Mouse (Mus musculus) MEL (cell line): ENCODE measurements around the gene Trim41. TPM values are rescaled to one million over a fixed set of nuclear protein-coding genes. Genes with fewer than 3 reads are reported as not detected.

ENCODE experiments used
- DNase-seq: peaks from one replicate; pipeline ENCODE4 v3.0.0; 2011; ENCODE audit warnings: low read depth, low spot score
- H3K27ac ChIP-seq: 2 replicates; pipeline ENCODE4 v1.5.1; 2012; ENCODE audit warnings: low read depth, mild to moderate bottlenecking, control low read depth, low read length, moderate library complexity; ENCODE audit not compliant: control insufficient read depth
- H3K27me3 ChIP-seq, 2 experiments: fragments of 150-350 bp in 1 of 2; sonication (generic) in 1 of 2; 2 replicates each; pipeline ENCODE4 v1.6.1; 2012; ENCODE audit warnings: low read length in 2 of 2, mild to moderate bottlenecking in 2 of 2, improper control_type of control experiment in 1 of 2, moderate library complexity in 1 of 2; ENCODE audit not compliant: insufficient read depth in 2 of 2, control insufficient read depth in 1 of 2
- H3K36me3 ChIP-seq, 2 experiments: 2 replicates each; pipeline ENCODE4 v1.6.1; 2012 to 2014; ENCODE audit warnings: low read length in 2 of 2, improper control_type of control experiment in 1 of 2, inconsistent platforms in 1 of 2, mild to moderate bottlenecking in 1 of 2; ENCODE audit not compliant: insufficient read depth in 2 of 2, control insufficient read depth in 1 of 2
- H3K4me1 ChIP-seq, 2 experiments: fragments of 150-350 bp in 1 of 2; sonication (generic) in 1 of 2; 2 replicates each; pipeline ENCODE4 v1.6.1; 2012; ENCODE audit warnings: low read length in 2 of 2, improper control_type of control experiment in 1 of 2, mild to moderate bottlenecking in 1 of 2; ENCODE audit not compliant: insufficient read depth in 2 of 2, control insufficient read depth in 1 of 2
- H3K4me3 ChIP-seq, 2 experiments: fragments of 150-350 bp in 1 of 2; sonication (generic) in 1 of 2; 2 replicates each; pipeline ENCODE4 v1.5.1; 2012; ENCODE audit warnings: low read depth in 2 of 2, low read length in 2 of 2, mild to moderate bottlenecking in 2 of 2, moderate library complexity in 2 of 2, control low read depth in 1 of 2, improper control_type of control experiment in 1 of 2; ENCODE audit not compliant: control insufficient read depth in 1 of 2, insufficient read depth in 1 of 2
- H3K79me2 ChIP-seq: 2 replicates; pipeline ENCODE4 v1.6.1; 2012; ENCODE audit warnings: mild to moderate bottlenecking, low read length, moderate library complexity; ENCODE audit not compliant: control insufficient read depth, poor library complexity, insufficient read depth
- H3K9ac ChIP-seq: 2 replicates; pipeline ENCODE4 v1.6.1; 2012; ENCODE audit warnings: low read depth, mild to moderate bottlenecking, control low read depth, low read length, moderate library complexity; ENCODE audit not compliant: control insufficient read depth, poor library complexity, severe bottlenecking
- H3K9me3 ChIP-seq: fragments of 150-350 bp; sonication (generic); replicated peaks from 2 replicates; pipeline ENCODE4 v1.6.1; 2012; ENCODE audit warnings: mild to moderate bottlenecking, low read length, improper control_type of control experiment, moderate library complexity; ENCODE audit not compliant: insufficient read depth
- CHD1 ChIP-seq: IDR thresholded peaks from 2 replicates; pipeline ENCODE4 v1.6.1; 2012; ENCODE audit warnings: low read depth, mild to moderate bottlenecking, inconsistent platforms, low read length, improper control_type of control experiment
- CHD2 ChIP-seq: IDR thresholded peaks from 2 replicates; pipeline ENCODE4 v1.6.1; 2011; ENCODE audit warnings: low read length, improper control_type of control experiment
- CTCF ChIP-seq, 3 experiments: IDR thresholded peaks in 2 of 3; conservative IDR thresholded peaks in 1 of 3; 2 replicates each; pipeline ENCODE4 v1.5.1; 2011 to 2012; ENCODE audit warnings: low read length in 3 of 3, low read depth in 2 of 3, mild to moderate bottlenecking in 2 of 3, improper control_type of control experiment in 1 of 3, inconsistent platforms in 1 of 3, mixed read lengths in 1 of 3, moderate library complexity in 1 of 3; ENCODE audit not compliant: control insufficient read depth in 1 of 3, insufficient read depth in 1 of 3, poor library complexity in 1 of 3, severe bottlenecking in 1 of 3
- E2F4 ChIP-seq: IDR thresholded peaks from 2 replicates; pipeline ENCODE4 v1.6.1; 2011; ENCODE audit warnings: low read depth, low read length, improper control_type of control experiment, borderline replicate concordance
- ELF1 ChIP-seq: IDR thresholded peaks from 2 replicates; pipeline ENCODE4 v1.6.1; 2014; ENCODE audit warnings: low read depth, mild to moderate bottlenecking, inconsistent platforms, low read length, improper control_type of control experiment, moderate library complexity
- EP300 ChIP-seq, 2 experiments: IDR thresholded peaks; 2 replicates each; pipeline ENCODE4 v1.6.1; 2011; ENCODE audit warnings: improper control_type of control experiment in 2 of 2, low read length in 2 of 2, low read depth in 1 of 2, mild to moderate bottlenecking in 1 of 2
- ETS1 ChIP-seq: IDR thresholded peaks from 2 replicates; pipeline ENCODE4 v1.6.1; 2012; ENCODE audit warnings: low read depth, mild to moderate bottlenecking, inconsistent platforms, low read length, improper control_type of control experiment, moderate library complexity
- GABPA ChIP-seq: IDR thresholded peaks from 2 replicates; pipeline ENCODE4 v1.6.1; 2012; ENCODE audit warnings: low read depth, mild to moderate bottlenecking, inconsistent platforms, low read length, improper control_type of control experiment, moderate library complexity
- GATA1 ChIP-seq: IDR thresholded peaks from 2 replicates; pipeline ENCODE4 v1.6.1; 2011; ENCODE audit warnings: low read depth, low read length, improper control_type of control experiment
- JUND ChIP-seq: IDR thresholded peaks from 2 replicates; pipeline ENCODE4 v1.6.1; 2011; ENCODE audit warnings: low read depth, mild to moderate bottlenecking, improper control_type of control experiment, low read length
- MAFK ChIP-seq: IDR thresholded peaks from 2 replicates; pipeline ENCODE4 v1.6.1; 2011; ENCODE audit warnings: low read depth, mild to moderate bottlenecking, low read length, improper control_type of control experiment, borderline replicate concordance
- MEF2A ChIP-seq: IDR thresholded peaks from 2 replicates; pipeline ENCODE4 v1.6.1; 2014; ENCODE audit warnings: low read depth, mild to moderate bottlenecking, inconsistent platforms, low read length, improper control_type of control experiment; ENCODE audit not compliant: poor library complexity, insufficient replicate concordance, severe bottlenecking; ENCODE audit errors: extremely low read depth
- MXI1 ChIP-seq: IDR thresholded peaks from 2 replicates; pipeline ENCODE4 v1.6.1; 2011; ENCODE audit warnings: mild to moderate bottlenecking, low read depth, low read length, improper control_type of control experiment
- MYB ChIP-seq: IDR thresholded peaks from 2 replicates; pipeline ENCODE4 v1.6.1; 2011; ENCODE audit warnings: mild to moderate bottlenecking, low read depth, low read length, improper control_type of control experiment
- MYC ChIP-seq: IDR thresholded peaks from 2 replicates; pipeline ENCODE4 v1.6.1; 2011; ENCODE audit warnings: low read depth, mild to moderate bottlenecking, low read length, improper control_type of control experiment, moderate library complexity
- NELFE ChIP-seq: IDR thresholded peaks from 2 replicates; pipeline ENCODE4 v1.6.1; 2011; ENCODE audit warnings: low read depth, low read length, improper control_type of control experiment
- NRF1 ChIP-seq: IDR thresholded peaks from 2 replicates; pipeline ENCODE4 v1.6.1; 2014; ENCODE audit warnings: low read depth, mild to moderate bottlenecking, inconsistent platforms, low read length, improper control_type of control experiment, moderate library complexity; ENCODE audit not compliant: poor library complexity, insufficient read depth, severe bottlenecking
- POLR2A ChIP-seq, 2 experiments: IDR thresholded peaks; 2 replicates each; pipeline ENCODE4 v1.6.1; 2011 to 2012; ENCODE audit warnings: low read length in 2 of 2, mild to moderate bottlenecking in 2 of 2, control low read depth in 1 of 2, improper control_type of control experiment in 1 of 2, low read depth in 1 of 2, moderate library complexity in 1 of 2; ENCODE audit not compliant: control insufficient read depth in 1 of 2, insufficient read depth in 1 of 2, poor library complexity in 1 of 2
- POLR2AphosphoS5 ChIP-seq: IDR thresholded peaks from 2 replicates; pipeline ENCODE4 v1.6.1; 2012; ENCODE audit warnings: low read depth, borderline replicate concordance, mild to moderate bottlenecking, inconsistent platforms, low read length, moderate library complexity, mixed read lengths
- RAD21 ChIP-seq: IDR thresholded peaks from 2 replicates; pipeline ENCODE4 v1.6.1; 2011; ENCODE audit warnings: mild to moderate bottlenecking, low read depth, low read length, improper control_type of control experiment
- RCOR1 ChIP-seq: IDR thresholded peaks from 2 replicates; pipeline ENCODE4 v1.6.1; 2012; ENCODE audit warnings: low read depth, mild to moderate bottlenecking, inconsistent platforms, low read length, improper control_type of control experiment
- SIN3A ChIP-seq: IDR thresholded peaks from 2 replicates; pipeline ENCODE4 v1.6.1; 2012; ENCODE audit warnings: low read length, improper control_type of control experiment, inconsistent platforms
- SMC3 ChIP-seq: IDR thresholded peaks from 2 replicates; pipeline ENCODE4 v1.6.1; 2011; ENCODE audit warnings: low read depth, low read length, improper control_type of control experiment
- TAL1 ChIP-seq: IDR thresholded peaks from 2 replicates; pipeline ENCODE4 v1.6.1; 2012; ENCODE audit warnings: mild to moderate bottlenecking, inconsistent platforms, low read length, moderate library complexity, mixed read lengths
- TBP ChIP-seq: IDR thresholded peaks from 2 replicates; pipeline ENCODE4 v1.8.0; 2011; ENCODE audit warnings: low read depth, low read length, improper control_type of control experiment
- TCF12 ChIP-seq: IDR thresholded peaks from 2 replicates; pipeline ENCODE4 v1.6.1; 2014; ENCODE audit warnings: low read depth, mild to moderate bottlenecking, inconsistent platforms, low read length, improper control_type of control experiment, moderate library complexity
- UBTF ChIP-seq: IDR thresholded peaks from 2 replicates; pipeline ENCODE4 v1.6.1; 2012; ENCODE audit warnings: low read depth, mild to moderate bottlenecking, inconsistent platforms, low read length, improper control_type of control experiment, moderate library complexity, borderline replicate concordance; ENCODE audit not compliant: insufficient read depth
- USF1 ChIP-seq: IDR thresholded peaks from 2 replicates; pipeline ENCODE4 v1.6.1; 2014; ENCODE audit warnings: low read depth, mild to moderate bottlenecking, inconsistent platforms, low read length, improper control_type of control experiment, moderate library complexity
- USF2 ChIP-seq, 2 experiments: IDR thresholded peaks; 2 replicates each; pipeline ENCODE4 v1.6.1; 2011 to 2012; ENCODE audit warnings: improper control_type of control experiment in 2 of 2, low read length in 2 of 2, borderline replicate concordance in 1 of 2, inconsistent platforms in 1 of 2, low read depth in 1 of 2, mild to moderate bottlenecking in 1 of 2; ENCODE audit not compliant: insufficient read depth in 1 of 2
- ZC3H11A ChIP-seq: IDR thresholded peaks from 2 replicates; pipeline ENCODE4 v1.6.1; 2012; ENCODE audit warnings: low read depth, mild to moderate bottlenecking, inconsistent platforms, low read length, improper control_type of control experiment
- ZKSCAN1 ChIP-seq: IDR thresholded peaks from 2 replicates; pipeline ENCODE4 v1.6.1; 2012; ENCODE audit warnings: low read depth, mild to moderate bottlenecking, inconsistent platforms, low read length, improper control_type of control experiment, moderate library complexity
- ZMIZ1 ChIP-seq: IDR thresholded peaks from 2 replicates; pipeline ENCODE4 v1.6.1; 2012; ENCODE audit warnings: low read depth, mild to moderate bottlenecking, inconsistent platforms, low read length, improper control_type of control experiment, moderate library complexity
- ZNF384 ChIP-seq: IDR thresholded peaks from 2 replicates; pipeline ENCODE4 v1.6.1; 2012; ENCODE audit warnings: low read depth, mild to moderate bottlenecking, inconsistent platforms, low read length, improper control_type of control experiment
- polyA plus RNA-seq, 2 experiments: library from polyadenylated mRNA; stranded (reverse) in 1 of 2; unstranded in 1 of 2; fragments of >175 nt in 1 of 2; fragments of >200 nt in 1 of 2; gene quantifications; 2 replicates each; pipeline versions ENCODE4 v1.2.1 to v1.2.4; 2012; ENCODE audit warnings: low replicate concordance in 2 of 2, low read depth in 1 of 2; ENCODE audit not compliant: insufficient read length in 2 of 2, insufficient read depth in 1 of 2, missing spikeins in 1 of 2
- total RNA-seq: library from RNA; depleted of rRNA; stranded (reverse); fragments of 300-350 nt; gene quantifications from 2 replicates; pipeline ENCODE4 v1.2.3, GENCODE M21; 2012

Gene Trim41
- total and polyA plus RNA-seq, 3 experiments, result 37.0 to 76.3 (median 56.4) TPM

- TF ChIP-seq TBP (peak; percentile 70; the same call in 1 of the 2 replicates), USF2 (IDR thresholded peaks at IDR 0.05; ENCODE audit: borderline replicate concordance in 1 of 2, insufficient read depth in 1 of 2, low read depth in 1 of 2, low read length in 2 of 2) (no peak), ZNF384 (no peak), ZMIZ1 (no peak), NELFE (peak; percentile 51), ZC3H11A (no peak), MYB (no peak), NRF1 (peak; percentile 70), MEF2A (0 out of 2 replicates have a peak, but pooled peaks have one; percentile 20), E2F4 (no peak), TCF12 (no peak; the same call in 1 of the 2 replicates)
Measured at GRCm38 (mm10) chr11:48777303-48777702, 39.9 kb downstream of the Trim41 start (continued).

- Histone ChIP-seq H3K4me1 (peaks cover 12 to 26% of the 10 kb centered on the region in 2 experiments), H3K9me3 (no peaks in the 10 kb centered on the region), H3K79me2 (no peaks in the 10 kb centered on the region), H3K9ac (no peak overlapping the region), H3K27ac (no peak overlapping the region), H3K4me3 (peak overlapping the region; percentile 73 to 92; a peak in 3 of 4 replicates), H3K36me3 (peaks cover 0 to 4% of the 10 kb centered on the region in 2 experiments; a peak in 2 of 4 replicates), H3K27me3 (no peaks in the 10 kb centered on the region)
- peak; percentile 91 for DNase-seq
- peak; percentile 44 for TF ChIP-seq RCOR1
- TF ChIP-seq UBTF, result no peak
- TF ChIP-seq ZKSCAN1, result no peak
- no peak for TF ChIP-seq ZNF384
- TF ChIP-seq CHD1, result no peak
- TF ChIP-seq SIN3A, result peak; percentile 69
- TF ChIP-seq TAL1, result no peak
- TF ChIP-seq POLR2A (IDR thresholded peaks at IDR 0.05; ENCODE audit: control insufficient read depth in 1 of 2, insufficient read depth in 1 of 2, low read depth in 1 of 2, low read length in 2 of 2, poor library complexity in 1 of 2), result no peak
- TF ChIP-seq MYB, result no peak
- TF ChIP-seq MAFK, result no peak
- no peak for TF ChIP-seq ZMIZ1
- no peak for TF ChIP-seq JUND
- TF ChIP-seq MEF2A, result no peak
- TF ChIP-seq CTCF (IDR thresholded peaks at IDR 0.05 in 2 of 3, conservative IDR thresholded peaks at IDR 0.05 in 1 of 3; ENCODE audit: control insufficient read depth in 1 of 3, insufficient read depth in 1 of 3, low read depth in 2 of 3, low read length in 3 of 3, poor library complexity in 1 of 3, severe bottlenecking in 1 of 3), result peak; percentile 87 to 98 (median 97)
- no peak for TF ChIP-seq ELF1
- no peak for TF ChIP-seq NELFE
- TF ChIP-seq NRF1, result no peak
- peak; percentile 92 for TF ChIP-seq MYC
- no peak for TF ChIP-seq USF2 (IDR thresholded peaks at IDR 0.05; ENCODE audit: borderline replicate concordance in 1 of 2, insufficient read depth in 1 of 2, low read depth in 1 of 2, low read length in 2 of 2)
- TF ChIP-seq ZC3H11A, result no peak
- TF ChIP-seq RAD21, result peak; percentile 50
- TF ChIP-seq SMC3, result peak; percentile 71
- TF ChIP-seq USF1, result peak; percentile 71; the same call in 1 of the 2 replicates
- no peak for TF ChIP-seq POLR2AphosphoS5
- TF ChIP-seq E2F4, result no peak
- no peak for TF ChIP-seq EP300 (IDR thresholded peaks at IDR 0.05; ENCODE audit: low read depth in 1 of 2, low read length in 2 of 2)
- TF ChIP-seq MXI1, result peak; percentile 95
- no peak for TF ChIP-seq CHD2
- TF ChIP-seq ETS1, result no peak
- no peak for TF ChIP-seq GATA1
- TF ChIP-seq GABPA, result no peak
Measured at GRCm38 (mm10) chr11:48776664-48777063, 40.5 kb downstream of the Trim41 start.
